Mouse (Mus musculus): Measurements from ENCODE around the gene Vsir.
A peak's percentile ranks its signal among the peaks of the same experiment; 100 is the strongest.

The Vsir gene

DNA sequence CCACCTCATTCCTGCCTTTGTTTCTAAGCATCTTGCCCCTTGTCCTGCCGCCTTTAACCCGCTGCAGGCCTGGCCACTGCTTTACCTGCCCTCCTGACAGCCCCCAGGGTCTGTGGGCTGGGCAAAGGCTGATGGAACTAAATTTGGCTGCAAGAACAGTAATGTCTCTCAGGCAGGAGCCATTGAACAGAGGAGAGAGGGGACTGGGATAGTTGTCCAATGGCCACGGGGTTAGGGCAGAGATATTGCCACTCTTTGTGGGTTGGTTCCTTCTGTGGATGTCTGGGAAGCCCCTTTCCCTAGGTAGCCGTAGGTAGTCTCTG is 7.3 kb downstream of the Vsir start:
- no peak for DNase-seq

DNA sequence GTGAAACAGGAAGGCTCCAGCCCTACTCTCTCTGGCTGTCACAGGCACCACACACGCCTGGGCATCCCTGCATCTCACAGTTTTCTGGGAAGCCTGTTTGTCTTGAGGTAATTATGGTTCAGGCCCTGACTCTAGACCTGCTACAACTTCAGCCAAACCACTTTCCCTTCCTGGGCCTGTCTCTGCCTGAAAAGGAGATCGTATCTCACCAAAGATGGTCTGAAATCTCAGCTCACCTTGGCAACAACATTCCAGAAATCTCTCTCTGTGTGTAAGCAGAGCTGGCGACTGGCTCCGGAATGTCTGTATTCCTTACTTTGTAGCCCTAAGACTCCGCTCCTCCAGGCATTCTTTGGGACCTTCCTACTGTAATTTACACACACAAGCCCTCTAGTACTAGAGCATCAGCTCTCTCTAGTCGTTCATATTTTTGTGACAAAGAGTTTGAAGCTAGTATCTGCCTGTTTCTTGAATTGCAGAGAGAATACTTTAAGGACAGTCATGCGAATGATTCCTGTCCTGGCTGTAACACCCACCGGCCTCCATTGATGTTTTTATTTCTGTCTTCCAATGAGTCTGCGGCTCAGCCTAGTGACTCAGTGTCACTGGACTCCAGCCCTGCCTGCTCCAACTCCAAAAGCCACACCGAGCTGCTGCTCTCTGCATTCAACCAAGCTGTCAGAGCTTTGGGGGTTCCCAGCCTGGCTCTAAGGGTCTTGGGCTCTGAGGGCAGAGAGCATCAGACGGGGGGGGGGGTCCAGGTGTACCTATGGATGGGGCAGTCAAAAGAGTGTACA is 8.4 kb downstream of the Vsir start:
- no peak for DNase-seq

DNA sequence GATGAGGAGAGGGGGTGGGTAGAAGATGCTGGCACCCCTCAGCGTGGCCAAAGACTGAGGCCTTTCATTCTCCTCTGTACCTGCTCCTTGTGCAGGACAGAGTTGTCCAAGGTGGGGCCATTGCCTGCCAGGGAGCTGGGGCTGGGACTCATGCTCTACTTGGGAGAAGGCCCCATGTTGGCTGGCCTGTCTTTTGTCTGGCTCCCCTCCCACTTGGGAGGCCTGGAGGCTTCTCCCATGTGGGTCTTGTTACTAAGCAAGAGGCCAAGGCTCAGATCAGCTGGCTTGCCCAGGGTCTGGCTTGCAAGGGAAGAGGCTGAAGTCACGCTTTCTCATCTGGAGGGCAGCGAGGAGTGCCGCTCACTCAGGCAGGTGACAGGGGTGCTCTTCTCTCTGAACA is 10.8 kb downstream of the Vsir start:
- DNase-seq = no peak

DNA sequence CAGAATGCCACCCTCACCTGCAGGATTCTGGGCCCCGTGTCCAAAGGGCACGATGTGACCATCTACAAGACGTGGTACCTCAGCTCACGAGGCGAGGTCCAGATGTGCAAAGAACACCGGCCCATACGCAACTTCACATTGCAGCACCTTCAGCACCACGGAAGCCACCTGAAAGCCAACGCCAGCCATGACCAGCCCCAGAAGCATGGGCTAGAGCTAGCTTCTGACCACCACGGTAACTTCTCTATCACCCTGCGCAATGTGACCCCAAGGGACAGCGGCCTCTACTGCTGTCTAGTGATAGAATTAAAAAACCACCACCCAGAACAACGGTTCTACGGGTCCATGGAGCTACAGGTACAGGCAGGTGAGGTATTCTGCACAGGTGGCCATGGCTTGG is 11.2 kb downstream of the Vsir start:
- DNase-seq = no peak

DNA sequence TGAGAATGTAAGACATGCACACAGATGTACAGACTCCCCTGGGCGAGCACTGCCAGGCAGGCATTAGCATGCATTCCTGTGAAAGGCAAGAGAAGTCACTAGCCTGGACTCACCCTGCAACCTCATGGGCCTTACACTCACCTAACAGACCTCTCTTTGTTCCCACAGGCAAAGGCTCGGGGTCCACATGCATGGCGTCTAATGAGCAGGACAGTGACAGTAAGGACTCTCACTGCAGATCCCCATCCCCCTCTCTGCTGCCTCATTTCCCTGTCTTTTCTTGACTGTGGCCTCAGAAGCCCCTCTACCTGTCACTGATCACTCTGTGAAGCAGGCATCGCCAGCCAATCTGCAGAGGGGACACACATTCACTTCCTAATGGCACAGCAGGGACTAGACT is 12.1 kb downstream of the Vsir start:
- no peak for DNase-seq

DNA sequence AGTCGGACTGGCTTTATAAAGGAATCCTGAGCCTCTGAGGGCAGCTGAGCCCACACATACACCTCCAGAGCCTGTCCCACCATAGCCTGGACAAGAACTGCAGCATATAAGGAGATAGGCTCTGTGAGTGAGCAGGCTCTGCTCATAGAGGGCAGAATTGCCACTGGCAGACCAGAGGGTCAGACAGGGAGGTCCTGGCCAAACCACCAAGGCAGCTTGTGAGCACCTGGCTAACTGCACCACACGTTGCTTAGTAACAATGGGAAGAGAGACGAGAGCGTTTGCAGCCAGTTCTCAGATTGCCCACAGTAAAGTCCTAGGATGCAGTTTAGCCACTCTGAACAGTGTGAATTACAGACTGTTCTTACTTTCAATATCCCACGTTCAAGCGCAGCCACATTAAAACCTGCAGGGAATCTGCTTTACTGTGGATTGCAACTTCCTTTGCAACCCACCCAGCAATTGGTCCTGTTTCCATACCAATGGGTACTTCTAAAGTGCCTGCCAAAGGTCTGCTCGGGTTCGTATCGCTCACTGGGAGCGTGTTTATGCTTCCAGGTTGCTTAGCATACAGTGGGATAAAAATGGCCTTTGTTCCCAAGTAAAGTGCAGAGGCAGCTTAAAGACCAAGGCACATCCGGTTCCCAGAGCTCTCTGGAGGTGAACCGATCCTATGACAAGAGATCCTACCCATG is 15.1 kb downstream of the Vsir start:
- DNase-seq = no peak

DNA sequence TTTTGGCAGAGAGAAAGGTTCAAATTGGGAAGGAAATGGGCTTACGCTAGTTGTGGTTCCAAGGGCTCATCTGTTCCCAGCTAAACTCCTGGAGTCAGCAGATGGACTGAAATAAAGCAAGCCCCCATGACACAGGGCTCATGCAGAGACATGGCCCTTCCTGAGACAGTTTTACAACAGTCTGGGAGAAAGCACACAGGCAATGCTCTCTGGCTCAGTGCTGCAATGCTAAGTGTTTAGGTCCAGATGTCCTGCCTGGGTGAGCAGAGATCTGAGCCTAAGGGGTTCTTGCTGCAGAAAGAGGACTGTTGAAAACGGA is 15.6 kb downstream of the Vsir start:
- DNase-seq = no peak

DNA sequence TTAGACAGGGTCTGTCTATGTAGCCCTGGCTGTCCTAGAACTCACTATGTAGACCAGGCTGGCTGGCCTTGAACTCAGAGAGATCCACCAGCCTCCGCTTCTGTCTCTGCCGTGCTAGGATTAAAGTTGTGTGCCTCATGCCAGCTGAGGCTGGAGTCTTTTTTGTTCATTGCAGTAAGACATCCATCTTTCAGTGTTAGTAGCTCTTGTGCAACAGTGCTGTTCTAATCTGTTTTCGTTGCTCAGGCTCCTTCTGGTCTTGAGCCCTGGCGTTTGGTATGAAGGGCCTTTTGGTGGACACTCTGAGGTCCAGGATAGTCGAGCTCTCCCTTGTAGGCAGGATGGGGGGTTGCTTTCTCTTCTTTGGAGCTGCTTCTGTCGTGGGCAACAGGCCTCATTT is 16.8 kb downstream of the Vsir start:
- no peak for DNase-seq

DNA sequence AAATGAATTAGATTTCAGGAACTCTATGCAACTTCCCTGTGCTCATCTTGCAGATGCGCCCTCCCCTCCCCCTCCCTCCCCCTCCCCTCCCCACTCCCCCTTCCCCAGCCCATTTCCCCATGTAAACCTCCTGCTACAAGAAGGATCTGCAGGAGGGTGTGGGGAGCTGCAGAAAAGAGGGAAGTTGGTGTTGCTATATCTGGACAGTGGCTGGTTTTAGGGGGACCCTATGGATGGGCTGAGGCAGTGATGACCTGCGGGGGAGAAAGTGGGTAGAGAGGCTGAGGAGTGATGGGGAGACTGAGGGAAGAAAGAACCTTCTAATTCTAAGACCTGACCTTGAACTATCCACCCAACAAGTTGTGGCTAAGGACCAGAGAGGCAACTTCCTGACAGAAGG is 20.5 kb downstream of the Vsir start:
- DNase-seq = no peak

DNA sequence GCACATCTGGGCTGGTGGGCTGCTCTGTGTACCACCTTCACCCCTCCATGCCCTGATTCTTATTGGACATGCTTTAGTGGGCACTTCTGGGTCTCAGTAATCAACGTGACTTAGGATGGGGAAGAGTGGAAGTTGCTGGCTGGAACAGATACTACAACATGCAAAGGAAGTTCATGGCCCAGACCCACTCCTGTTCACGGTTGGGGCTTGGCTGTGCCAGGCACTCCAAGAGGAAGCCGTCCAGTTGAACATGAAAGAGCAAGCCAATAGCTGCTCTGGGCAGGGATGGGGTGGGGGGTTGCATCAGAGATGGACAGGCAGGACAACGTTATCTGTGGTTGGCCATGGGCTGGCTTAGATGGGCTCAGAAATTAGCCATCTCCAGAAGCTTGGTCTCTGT is 21.3 kb downstream of the Vsir start:
- no peak for DNase-seq

DNA sequence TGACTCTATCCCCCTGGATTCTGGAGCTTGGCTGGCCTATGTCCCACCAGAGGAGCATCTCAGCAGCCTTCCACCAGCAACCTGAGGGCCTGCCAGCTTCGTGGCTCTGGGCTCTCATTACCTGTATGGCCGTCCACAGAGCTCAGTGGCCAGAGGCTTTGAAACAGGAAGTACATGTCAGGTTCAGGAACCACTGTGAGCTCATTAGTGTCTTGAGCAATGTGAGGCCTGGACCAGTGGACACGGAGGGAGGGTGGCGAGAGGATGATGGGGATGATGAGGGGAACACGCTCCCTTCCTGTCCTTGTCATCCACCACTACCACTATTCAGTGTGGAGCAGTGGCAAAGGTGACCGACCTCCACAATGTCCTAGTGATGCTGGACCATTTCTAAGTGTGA is 22.8 kb downstream of the Vsir start:
- DNase-seq = no peak

DNA sequence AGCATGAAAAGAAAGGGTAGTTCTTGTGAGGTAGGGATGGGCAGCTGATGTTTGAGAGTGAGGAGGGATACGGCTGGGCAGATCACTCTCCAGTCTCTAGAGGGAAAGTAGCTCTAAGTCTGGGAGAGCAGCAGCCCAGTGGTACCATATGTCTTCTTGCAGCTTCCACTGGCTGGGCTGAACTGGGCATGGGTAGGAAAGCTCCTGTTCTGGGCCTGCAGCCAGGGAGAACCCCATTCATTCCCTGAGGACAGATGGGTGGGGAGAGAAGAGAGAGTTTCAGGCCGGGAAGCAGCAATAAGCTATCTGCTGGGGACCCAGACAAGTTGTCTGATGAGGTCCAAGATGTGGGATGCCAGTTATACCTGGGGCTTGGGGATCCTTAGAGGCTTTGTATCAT is 23.4 kb downstream of the Vsir start:
- DNase-seq = no peak

DNA sequence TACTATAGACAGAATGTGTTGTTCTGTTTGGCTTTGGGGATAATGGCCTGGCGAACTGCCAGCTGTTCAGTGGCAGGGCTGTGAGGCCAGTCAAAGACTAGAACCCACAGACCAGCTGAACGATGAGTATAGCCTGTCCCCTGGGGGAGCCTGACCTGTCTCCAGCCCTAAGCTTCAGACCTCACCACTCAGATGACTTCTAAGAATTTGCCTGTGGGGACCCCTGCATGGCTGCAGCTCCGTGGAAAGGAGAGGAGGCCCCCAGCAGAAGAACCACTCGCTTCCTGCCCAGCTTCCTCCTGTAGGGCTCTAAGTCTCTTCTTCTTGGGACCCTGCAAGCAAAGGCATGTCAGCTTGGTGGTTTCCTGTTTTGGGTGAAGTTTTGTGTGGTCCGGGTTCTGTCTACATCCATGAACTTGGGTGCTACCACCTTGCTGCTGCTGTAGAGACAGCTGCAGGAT is 24.0 kb downstream of the Vsir start:
- DNase-seq = peak; percentile 67 to 77

DNA sequence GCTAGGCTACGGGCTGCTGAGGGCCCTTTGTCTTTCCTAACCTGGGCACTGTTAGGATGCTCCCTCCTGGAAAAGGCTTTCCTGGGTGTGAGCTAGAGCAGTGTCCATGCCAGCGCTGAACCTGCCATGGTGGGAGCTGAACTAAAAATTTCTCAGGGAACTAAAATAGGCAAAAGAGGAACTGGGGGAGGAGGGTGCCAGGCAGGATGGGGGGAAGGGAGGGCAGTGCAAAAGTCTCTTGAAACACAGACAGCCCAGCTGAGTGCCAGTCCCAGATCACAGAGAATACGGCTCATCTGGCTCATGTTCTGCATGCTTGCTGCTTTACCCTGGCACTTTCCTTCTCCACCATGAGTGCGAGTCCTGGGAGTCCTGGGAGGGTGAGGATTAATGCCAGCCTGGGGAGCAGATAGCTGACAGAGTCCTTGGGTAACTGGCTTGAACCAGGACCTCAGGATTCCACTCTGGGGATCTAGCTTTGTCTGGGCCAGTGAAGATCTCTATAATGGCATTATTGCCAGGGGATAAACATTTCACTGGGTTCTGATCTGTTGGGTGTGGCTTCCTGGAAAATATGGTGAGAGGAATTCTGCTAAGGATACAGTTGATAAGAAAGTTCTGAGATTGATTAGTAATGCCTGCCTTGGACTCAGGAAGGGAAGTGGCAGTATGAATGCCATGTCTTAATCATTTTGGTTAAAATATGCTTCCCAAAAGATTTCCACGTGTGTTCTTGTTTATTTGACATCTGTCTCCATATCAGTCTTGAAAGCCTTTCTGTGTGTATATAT is 25.1 kb downstream of the Vsir start:
- peak; percentile 69 to 72 for DNase-seq

DNA sequence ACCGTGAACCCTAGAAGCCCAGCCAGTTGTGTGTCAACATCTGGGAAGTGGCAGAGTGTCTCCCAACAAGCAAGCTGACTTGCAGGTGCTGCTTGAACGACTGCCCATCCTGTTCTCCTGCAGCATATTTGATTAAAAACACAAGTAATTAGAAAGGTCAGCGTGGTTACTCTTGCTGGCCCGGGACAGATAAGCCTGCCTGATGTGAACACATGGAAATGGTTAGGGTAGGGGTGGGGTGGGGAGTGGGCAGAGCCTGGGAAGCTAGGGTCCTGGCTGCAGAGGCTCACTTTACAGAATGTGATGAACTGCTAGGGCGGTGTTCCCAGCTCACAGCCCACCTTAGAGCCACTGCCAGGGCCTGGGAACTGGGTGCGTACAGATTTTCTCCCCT is 26.9 kb downstream of the Vsir start:
- DNase-seq = no peak

DNA sequence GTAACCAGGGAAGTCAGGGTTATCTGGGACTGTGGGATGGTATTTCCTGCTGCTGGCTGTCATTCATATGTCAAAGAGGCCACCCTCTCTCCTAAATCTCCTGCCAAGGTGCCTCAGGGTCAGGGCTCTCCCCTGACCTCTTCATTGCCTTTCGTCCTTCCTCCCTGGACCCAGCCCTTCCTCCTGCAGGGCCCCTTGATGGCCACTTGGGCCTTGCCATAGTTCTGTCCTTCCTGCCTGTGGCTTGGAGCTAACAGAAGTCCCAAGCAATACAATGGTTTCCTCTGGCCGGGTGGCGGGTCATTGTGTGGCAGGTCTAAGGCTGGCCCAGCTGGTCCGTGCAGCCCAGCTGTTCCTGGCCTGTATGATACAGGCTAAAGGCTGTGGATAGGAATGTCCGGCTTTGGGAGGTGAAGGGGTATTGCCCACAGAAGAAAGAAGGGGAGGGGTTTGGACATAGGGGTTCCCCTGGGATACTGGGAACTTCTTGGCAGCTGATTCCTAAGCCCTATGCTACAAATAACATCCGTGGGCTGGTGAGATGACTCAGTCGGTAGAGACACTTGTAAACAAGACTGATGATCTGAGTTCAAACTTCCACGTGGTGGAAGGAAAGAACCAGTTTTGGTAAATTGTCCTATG is 27.4 kb downstream of the Vsir start:
- no peak for DNase-seq

DNA sequence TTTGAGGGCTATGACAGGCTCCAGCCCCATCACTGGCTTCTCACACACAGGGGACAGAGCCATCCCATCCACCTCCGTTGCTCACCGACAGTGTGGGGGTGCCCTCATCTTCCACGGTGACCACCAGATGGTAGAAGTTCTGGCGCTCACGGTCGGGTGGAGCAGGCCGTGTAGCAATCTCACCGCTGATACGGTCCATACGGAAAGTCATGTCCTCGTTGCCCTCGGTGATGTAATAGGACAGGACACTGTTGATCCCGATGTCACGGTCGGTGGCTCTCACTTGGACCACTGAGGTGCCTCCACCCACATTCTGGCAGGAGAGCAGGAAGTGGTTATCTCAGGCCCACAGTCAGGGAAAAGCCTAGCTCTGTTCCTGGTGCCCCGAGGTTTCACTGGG is 30.1 kb downstream of the Vsir start:
- no peak for DNase-seq

DNA sequence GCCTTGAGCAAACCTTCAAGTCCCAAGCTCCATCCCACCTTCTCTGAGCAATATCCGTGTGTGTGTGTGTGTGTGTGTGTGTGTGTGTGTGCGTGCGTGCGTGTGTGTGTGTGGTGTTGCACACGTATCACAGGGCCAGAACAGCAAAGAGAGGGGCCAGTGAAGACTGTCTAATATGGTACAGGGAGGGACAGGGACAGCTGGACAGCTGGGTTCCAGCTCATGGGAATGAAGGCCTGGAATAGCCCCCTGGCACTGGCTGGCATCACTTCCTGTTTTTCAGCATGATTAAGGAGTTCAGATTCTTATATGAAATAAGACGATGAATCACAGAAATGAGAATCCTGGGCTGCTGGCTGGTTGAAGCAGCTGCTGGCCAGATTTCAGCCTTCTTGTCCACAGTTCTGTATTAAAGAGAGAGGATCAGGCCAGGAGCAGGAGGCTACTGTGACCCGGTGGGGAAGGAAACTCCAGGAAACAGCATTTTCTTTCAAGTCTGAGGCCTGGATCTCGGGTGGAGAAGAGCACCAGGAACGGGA is 32.8 kb downstream of the Vsir start:
- DNase-seq = no peak

DNA sequence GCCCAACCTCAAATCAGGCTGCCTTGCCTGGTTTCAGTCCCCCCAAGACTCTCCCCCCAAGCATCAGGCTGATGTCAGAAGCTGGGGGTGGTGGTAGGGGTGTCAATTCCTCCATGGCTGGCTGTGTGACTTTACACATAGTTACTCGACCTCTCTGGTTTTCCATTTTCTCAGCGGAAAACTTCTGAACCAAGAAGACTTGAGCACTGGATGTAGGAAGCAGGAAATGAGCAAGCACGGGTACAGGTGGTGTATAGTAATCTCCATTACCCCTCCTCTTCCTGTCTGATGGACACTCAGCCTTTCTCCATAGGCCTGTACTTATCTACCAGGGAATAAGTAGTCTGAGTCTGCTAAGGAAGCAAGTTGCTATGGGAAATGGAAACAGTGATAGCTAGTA is 33.6 kb downstream of the Vsir start:
- no peak for DNase-seq

DNA sequence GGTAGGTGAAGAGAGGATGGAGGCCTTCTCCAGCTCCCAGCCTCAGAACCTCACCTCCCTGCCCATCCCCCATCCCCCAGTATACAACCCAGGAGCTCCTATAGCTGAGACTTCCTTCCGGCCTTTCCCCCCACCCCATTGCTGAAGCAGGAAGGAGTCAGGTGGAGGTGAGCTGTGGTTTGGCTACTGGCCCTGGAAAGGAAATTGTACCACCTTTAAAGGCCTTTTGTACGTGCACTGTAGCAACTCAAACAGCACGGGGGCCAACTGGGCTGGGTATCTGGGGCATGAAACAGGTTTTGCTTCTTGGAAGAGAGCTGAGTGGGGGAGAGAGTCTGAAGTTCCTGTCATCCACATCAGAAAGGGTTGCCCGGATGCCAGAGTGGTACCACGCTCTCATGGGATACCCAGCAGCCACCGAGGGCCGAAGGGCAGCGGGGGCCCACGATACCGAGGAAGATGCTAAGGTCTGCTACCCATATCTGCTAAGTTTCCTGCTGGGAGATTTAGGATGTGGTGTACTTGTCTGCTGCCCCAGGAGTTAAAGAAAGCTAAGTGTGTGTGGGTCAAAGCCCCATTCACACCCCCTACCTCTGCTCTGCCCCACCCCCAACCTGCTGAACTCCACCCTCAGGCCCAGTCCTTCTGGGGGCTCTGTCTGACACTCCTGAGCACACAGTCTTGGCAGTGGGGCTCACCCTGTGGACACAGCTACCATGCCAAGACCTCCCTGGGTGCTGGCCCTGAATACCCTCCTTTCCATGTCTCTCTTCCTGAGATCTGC is 34.7 kb downstream of the Vsir start:
- peak; percentile 77 to 86 for DNase-seq

DNA sequence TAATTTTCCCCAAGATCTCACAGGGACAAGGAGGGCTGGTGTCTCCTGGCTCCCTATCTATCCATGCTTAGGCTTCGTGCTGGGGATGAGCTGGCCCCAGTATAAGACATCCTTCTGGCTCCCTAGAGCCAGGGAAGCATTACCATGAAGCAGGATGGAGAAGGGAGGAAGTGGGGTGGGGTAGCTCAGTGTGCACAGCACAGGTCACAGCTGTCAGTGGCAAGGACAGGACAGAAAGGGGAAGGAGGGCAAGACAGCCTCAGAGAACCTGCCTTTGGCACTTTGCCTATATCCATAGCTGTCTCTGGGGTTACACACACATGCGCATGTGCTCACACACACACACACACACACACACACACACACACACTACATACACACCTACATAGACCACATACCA is 41.7 kb downstream of the Vsir start:
- peak; percentile 48 to 71 for DNase-seq

DNA sequence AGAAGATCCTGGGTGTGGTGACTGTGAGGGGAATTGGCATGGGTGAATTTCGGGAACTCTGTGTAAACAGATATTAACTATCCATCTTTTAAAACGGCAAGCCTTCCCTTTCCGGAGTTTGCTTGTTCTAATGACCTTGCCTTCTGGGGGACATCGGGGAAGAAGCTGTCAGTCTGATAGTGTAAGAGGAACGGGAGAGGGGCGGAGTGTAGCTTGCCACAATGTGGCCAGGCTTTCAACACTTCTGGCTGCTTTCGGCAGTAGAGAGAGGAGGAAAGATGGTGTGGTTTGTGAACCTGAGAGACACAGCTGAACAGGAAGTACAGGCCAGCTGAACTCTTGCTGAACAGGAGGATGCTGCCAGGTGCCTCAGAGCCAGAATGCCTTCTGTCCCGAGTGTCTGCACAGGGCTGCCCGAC is 42.8 kb downstream of the Vsir start:
- DNase-seq = peak; percentile 73 to 84
